Mouse (Mus musculus) neural tube, embryonic 13.5 days (tissue): ENCODE results near the gene Kndc1. TPM values are rescaled to one million over a fixed set of nuclear protein-coding genes. Genes with fewer than 3 reads are reported as not detected.
A peak's percentile ranks its signal among the peaks of the same experiment; 100 is the strongest.

Source experiments
- ATAC-seq: fragments of 200-750 bp; cut with Nextera tagmentation; 2 replicates; pipeline ENCODE4 v1.8.0; 2017; ENCODE audit warnings: low read depth, mild to moderate bottlenecking, moderate TSS enrichment, moderate library complexity
- H3K27ac ChIP-seq: fragments of 300-500 bp; sonication (generic); replicated peaks from 2 replicates; pipeline ENCODE4 v1.5.1; 2015; ENCODE audit warnings: moderate library complexity, mild to moderate bottlenecking, inconsistent platforms
- H3K27me3 ChIP-seq: fragments of 300-500 bp; sonication (generic); 2 replicates; pipeline ENCODE4 v1.6.1; 2015; ENCODE audit warnings: mild to moderate bottlenecking, inconsistent platforms
- H3K36me3 ChIP-seq: fragments of 300-500 bp; sonication (generic); 2 replicates; pipeline ENCODE4 v1.6.1; 2015; ENCODE audit warnings: mild to moderate bottlenecking, inconsistent platforms
- H3K4me1 ChIP-seq: fragments of 300-500 bp; sonication (generic); replicated peaks from 2 replicates; pipeline ENCODE4 v1.6.1; 2015; ENCODE audit warnings: inconsistent platforms
- H3K4me2 ChIP-seq: fragments of 300-500 bp; sonication (generic); 2 replicates; pipeline ENCODE4 v1.6.1; 2015; ENCODE audit warnings: inconsistent platforms, mild to moderate bottlenecking, moderate library complexity
- H3K4me3 ChIP-seq: fragments of 300-500 bp; sonication (generic); 2 replicates; pipeline ENCODE4 v1.5.1; 2015; ENCODE audit warnings: mild to moderate bottlenecking, inconsistent platforms
- H3K9ac ChIP-seq: fragments of 300-500 bp; sonication (generic); 2 replicates; pipeline ENCODE4 v1.6.1; 2015; ENCODE audit warnings: moderate library complexity, mild to moderate bottlenecking, inconsistent platforms
- H3K9me3 ChIP-seq: fragments of 300-500 bp; sonication (generic); 2 replicates; pipeline ENCODE4 v1.6.1; 2016; ENCODE audit warnings: inconsistent platforms
- WGBS: fragments of 180-500 bp; shearing (Covaris S2); methylation state at CpG from one replicate; pipeline ENCODE4 v1.1.7; 2015; 5-methylcytosine and 5-hydroxymethylcytosine counted together
- polyA plus RNA-seq: library from polyadenylated mRNA; unstranded; fragments of >200 nt; fragmentation: Nextera tagmentation; extraction: Ambion mirVana; gene quantifications from 2 replicates; pipeline ENCODE4 v1.2.1, GENCODE M21; 2015

Kndc1 gene
- polyA plus RNA-seq, 1 experiment from 2014 or later = 6.0 TPM

DNA sequence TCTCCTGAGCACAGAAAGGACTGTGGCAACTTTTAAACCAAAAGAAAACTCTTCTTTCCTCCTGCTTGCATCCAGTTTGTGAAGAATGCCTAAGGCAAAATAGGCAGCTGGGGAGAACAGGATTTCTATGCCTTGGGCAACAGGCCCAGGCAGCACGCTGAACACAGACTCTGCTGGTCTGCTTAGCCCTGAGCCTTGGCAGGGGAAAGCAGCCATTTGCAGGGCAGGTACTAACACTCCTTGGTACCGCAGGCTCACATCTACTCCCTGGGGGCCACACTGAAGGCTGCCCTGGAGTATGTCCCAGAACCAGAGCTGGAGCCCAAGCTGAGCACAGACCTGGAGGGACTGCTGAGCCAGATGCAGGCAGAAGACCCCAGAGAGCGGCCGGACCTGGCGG lies 13.7 kb downstream of the Kndc1 start:
- Histone ChIP-seq H3K4me2 (no peak overlapping the region), H3K9me3 (no peaks in the 10 kb centered on the region), H3K36me3 (no peaks in the 10 kb centered on the region), H3K27me3 (peaks cover 19% of the 10 kb centered on the region), H3K27ac (no peak overlapping the region), H3K9ac (no peak overlapping the region), H3K4me3 (no peak overlapping the region), H3K4me1 (peaks cover 36% of the 10 kb centered on the region)
- ATAC-seq = no peak
- WGBS = 64% methylated on average over 5 of the region's 5 CpGs

DNA sequence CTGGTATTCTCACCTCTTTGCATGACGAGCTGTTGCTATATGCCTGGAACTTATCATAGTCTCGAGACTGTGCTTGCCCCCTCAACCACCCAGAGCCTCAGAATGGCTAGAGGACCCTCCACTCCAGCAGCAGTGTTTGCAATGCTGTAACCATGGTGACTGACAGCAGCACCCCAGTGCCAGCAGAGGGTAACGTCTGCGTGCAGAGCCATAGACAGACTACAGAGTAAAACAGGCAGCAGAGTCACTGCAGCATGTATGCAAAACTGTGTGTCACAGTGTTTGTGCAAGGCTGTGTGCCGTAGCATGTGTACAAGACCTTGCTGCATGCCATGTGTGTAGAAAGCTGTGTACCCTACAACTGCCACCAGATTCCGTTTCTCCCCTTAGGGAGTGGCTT lies 15.0 kb downstream of the Kndc1 start:
- ATAC-seq = no peak
- 46% methylated on average over 6 of the region's 6 CpGs for WGBS
- peaks cover 42% of the 10 kb centered on the region for H3K4me1 ChIP-seq
- H3K9me3 ChIP-seq = no peaks in the 10 kb centered on the region
- H3K27me3 ChIP-seq = peaks cover 31% of the 10 kb centered on the region
- no peak overlapping the region for H3K4me2 ChIP-seq
- 0 out of 2 replicates have a peak overlapping the region, but pooled peaks have one; percentile 9 for H3K27ac ChIP-seq
- no peaks in the 10 kb centered on the region for H3K36me3 ChIP-seq
- no peak overlapping the region for H3K4me3 ChIP-seq
- H3K9ac ChIP-seq = 0 out of 2 replicates have a peak overlapping the region, but pooled peaks have one; percentile 22

DNA sequence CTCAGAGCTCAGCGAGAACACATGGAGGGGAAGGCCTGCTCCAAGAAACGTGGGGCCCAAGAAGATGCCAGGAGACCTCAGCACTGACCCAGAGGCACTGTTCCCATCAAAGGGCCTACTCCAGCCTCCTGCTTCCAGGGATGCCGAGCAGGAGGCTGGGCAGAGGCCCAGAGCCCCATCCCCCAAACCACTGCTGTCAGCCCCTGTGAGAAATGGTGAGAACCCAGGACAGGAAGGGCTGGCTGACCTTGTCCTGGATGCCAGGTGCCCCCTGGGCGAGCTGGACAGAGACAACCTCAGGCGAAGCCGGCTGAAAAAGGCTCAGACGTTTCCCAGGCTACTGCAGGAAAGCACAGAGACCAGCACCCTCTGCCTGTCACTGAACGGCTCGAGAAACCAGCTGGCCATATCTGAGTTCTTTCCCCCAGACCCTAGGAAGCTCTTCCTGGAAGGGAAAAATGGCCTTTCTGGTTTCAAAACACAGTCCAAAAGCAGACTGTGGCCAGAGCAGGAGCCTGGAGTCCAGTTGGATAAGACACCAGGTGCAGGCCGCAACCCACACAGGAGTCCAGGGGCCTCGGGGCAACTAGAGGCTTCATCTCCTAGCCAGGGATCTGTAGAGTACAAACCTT lies 15.8 kb downstream of the Kndc1 start:
- Histone ChIP-seq H3K36me3 (no peaks in the 10 kb centered on the region), H3K27ac (no peak overlapping the region), H3K9me3 (no peaks in the 10 kb centered on the region), H3K4me2 (no peak overlapping the region), H3K4me1 (peaks cover 39% of the 10 kb centered on the region), H3K27me3 (peaks cover 40% of the 10 kb centered on the region), H3K4me3 (no peak overlapping the region), H3K9ac (peak overlapping the region; percentile 45; the same call in 1 of the 2 replicates)
- 64% methylated on average over 11 of the region's 11 CpGs for WGBS
- no peak for ATAC-seq

GRCm38 (mm10) chr7:139914141-139915047 lies 19.9 kb downstream of the Kndc1 start:
- Histone ChIP-seq H3K4me1 (peaks cover 30% of the 10 kb centered on the region), H3K27me3 (peaks cover 59% of the 10 kb centered on the region), H3K4me3 (peak overlapping the region; percentile 27), H3K9me3 (no peaks in the 10 kb centered on the region), H3K9ac (no peak overlapping the region), H3K36me3 (no peaks in the 10 kb centered on the region), H3K27ac (no peak overlapping the region), H3K4me2 (peak overlapping the region; percentile 50)
- ATAC-seq = peak; percentile 45; the same call in 1 of the 2 replicates
- 12% methylated on average over 29 of the region's 29 CpGs for WGBS

DNA sequence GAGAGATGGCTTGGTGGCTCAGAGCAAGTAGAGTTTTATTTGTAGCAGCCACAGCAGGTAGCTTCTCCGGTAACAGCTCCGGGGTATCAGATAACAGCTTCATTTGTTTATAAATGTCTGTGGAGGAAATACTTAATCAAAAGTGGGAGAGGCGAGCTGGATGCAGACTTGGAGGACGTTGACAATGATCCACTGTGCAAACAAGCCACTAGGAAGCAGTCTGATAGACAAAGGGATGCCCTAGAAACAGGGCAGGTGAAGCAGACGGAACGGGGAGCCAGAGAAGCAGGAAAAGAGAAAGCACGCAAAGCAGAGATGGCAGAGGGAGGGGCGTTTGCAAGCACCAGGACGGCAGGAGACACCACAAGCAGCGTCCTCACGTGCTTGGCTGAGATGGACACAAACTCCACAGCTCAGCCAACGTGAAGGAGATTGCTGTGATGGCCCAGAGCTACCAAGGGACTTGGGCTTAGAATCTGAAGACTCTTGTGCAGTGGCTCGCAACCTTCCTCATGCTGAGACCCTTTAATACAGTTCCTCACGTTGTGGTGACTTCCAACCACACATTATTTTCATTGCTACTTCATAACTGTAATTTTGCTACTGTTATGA lies 21.3 kb downstream of the Kndc1 start:
- no peak overlapping the region for H3K9ac ChIP-seq
- H3K27me3 ChIP-seq = peaks cover 65% of the 10 kb centered on the region
- no peaks in the 10 kb centered on the region for H3K36me3 ChIP-seq
- no peaks in the 10 kb centered on the region for H3K9me3 ChIP-seq
- 5% methylated on average over 14 of the region's 14 CpGs for WGBS
- H3K4me3 ChIP-seq = 0 out of 2 replicates have a peak overlapping the region, but pooled peaks have one; percentile 1
- H3K4me1 ChIP-seq = peaks cover 17% of the 10 kb centered on the region
- no peak overlapping the region for H3K27ac ChIP-seq
- H3K4me2 ChIP-seq = peak overlapping the region; percentile 31
- ATAC-seq = no peak

DNA sequence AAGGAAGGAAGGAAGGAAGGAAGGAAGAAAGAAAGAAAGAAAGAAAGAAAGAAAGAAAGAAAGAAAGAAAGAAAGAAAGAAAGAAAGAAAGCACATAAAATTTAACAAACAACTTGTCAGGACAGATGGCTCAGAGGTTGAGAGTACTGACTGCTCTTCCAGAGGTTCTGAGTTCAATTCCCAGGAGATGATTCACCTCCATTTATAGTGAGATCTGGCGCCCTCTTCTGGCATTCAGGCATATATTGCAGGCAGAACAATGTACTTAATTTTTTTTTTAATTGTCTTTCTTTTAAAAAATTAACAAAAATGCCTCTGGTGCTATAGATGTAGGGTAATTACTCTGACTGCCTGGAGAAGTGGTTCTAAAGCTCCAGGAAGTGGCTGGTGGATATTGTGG lies 21.8 kb downstream of the Kndc1 start:
- WGBS = 3% methylated on average over 1 of the region's 1 CpGs
- Histone ChIP-seq H3K36me3 (no peaks in the 10 kb centered on the region), H3K4me3 (no peak overlapping the region), H3K27ac (no peak overlapping the region), H3K4me1 (peaks cover 17% of the 10 kb centered on the region), H3K27me3 (peaks cover 66% of the 10 kb centered on the region), H3K9ac (no peak overlapping the region), H3K9me3 (no peaks in the 10 kb centered on the region), H3K4me2 (no peak overlapping the region)
- ATAC-seq = no peak

DNA sequence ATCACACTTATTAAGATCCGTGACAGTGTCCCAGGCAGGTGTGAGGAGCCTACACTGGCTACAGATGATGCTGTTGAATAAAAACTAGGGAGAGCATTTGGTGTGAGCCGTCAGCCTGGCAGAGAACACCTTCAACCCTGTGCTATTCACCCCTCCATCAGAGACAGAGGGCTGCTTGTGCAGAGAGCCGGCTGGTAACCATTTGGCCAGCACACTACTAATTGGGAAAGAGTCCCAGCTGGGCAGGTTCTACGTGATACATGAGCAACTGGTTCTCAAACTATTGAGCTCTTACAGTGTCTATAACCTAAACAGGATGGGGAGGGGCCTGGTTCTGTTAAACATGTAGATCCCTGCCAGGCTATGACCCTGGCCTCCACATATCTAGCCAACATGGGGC lies 23.8 kb downstream of the Kndc1 start:
- no peak overlapping the region for H3K4me3 ChIP-seq
- no peaks in the 10 kb centered on the region for H3K9me3 ChIP-seq
- no peak overlapping the region for H3K27ac ChIP-seq
- H3K4me1 ChIP-seq = peaks cover 17% of the 10 kb centered on the region
- ATAC-seq = no peak
- no peak overlapping the region for H3K9ac ChIP-seq
- peaks cover 51% of the 10 kb centered on the region for H3K27me3 ChIP-seq
- H3K36me3 ChIP-seq = no peaks in the 10 kb centered on the region
- no peak overlapping the region for H3K4me2 ChIP-seq
- 82% methylated on average over 4 of the region's 4 CpGs for WGBS

DNA sequence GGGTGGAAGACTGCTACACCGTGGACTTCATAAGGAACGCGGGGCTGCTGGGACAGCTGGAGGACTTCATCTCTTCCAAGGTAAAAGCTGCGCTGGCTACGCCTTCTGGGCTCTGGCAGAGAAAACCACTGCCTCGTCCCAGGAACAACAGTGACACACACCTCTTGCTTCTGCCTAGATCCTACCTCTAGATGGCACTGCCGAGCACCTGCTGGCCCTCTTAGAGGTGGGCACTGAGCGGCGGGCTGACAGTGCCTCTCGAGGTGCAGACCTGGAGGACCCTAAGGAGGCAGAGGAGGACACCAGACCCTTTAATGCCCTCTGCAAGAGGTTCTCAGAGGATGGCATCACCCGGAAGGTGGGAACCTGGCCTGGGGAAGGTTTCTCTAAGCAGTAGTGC lies 36.2 kb downstream of the Kndc1 start:
- 0 out of 2 replicates have a peak, but pooled peaks have one; percentile 43 for ATAC-seq
- 0 out of 2 replicates have a peak, but pooled peaks cover 9% of the 10 kb centered on the region for H3K36me3 ChIP-seq
- 19% methylated on average over 11 of the region's 11 CpGs for WGBS

GRCm38 (mm10) chr7:139936705-139937104 lies 42.2 kb downstream of the Kndc1 start:
- 87% methylated on average over 10 of the region's 10 CpGs for WGBS
- ATAC-seq = no peak
- Histone ChIP-seq H3K4me3 (no peak overlapping the region), H3K27ac (no peak overlapping the region), H3K4me2 (no peak overlapping the region), H3K9me3 (no peaks in the 10 kb centered on the region), H3K36me3 (no peaks in the 10 kb centered on the region), H3K4me1 (no peaks in the 10 kb centered on the region), H3K27me3 (peaks cover 21% of the 10 kb centered on the region), H3K9ac (no peak overlapping the region)

More for the DNA sequence above, 36.2 kb downstream of the Kndc1 start:
- Histone ChIP-seq H3K4me2 (no peak overlapping the region), H3K27me3 (no peaks in the 10 kb centered on the region), H3K4me3 (no peak overlapping the region), H3K4me1 (no peaks in the 10 kb centered on the region), H3K9ac (no peak overlapping the region), H3K9me3 (no peaks in the 10 kb centered on the region), H3K27ac (no peak overlapping the region)

DNA sequence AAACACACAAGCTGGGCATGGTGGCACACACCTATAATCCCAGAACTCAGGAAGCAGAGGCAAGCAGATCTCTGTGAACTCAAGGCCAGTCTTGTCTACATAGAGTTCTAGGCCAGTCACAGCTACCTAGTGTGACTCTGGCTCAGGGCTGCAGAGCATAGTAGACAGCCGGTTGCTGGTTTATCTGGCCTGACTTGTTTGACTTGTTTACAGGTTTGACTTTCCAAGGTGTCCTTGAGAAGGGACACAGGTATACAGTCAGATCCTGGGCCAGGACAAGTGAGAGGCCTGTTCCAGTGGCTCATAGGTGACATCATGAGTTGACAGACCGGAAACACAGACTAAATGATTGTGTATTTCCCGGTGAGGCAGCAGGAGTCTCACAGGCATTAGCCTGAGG lies 42.6 kb downstream of the Kndc1 start:
- H3K9me3 ChIP-seq = no peaks in the 10 kb centered on the region
- no peak overlapping the region for H3K4me2 ChIP-seq
- H3K27me3 ChIP-seq = peaks cover 25% of the 10 kb centered on the region
- whole genome bisulfite sequencing = 84% methylated on average over 3 of the region's 3 CpGs
- H3K9ac ChIP-seq = no peak overlapping the region
- H3K4me3 ChIP-seq = no peak overlapping the region
- no peaks in the 10 kb centered on the region for H3K36me3 ChIP-seq
- no peaks in the 10 kb centered on the region for H3K4me1 ChIP-seq
- no peak overlapping the region for H3K27ac ChIP-seq
- ATAC-seq = no peak

DNA sequence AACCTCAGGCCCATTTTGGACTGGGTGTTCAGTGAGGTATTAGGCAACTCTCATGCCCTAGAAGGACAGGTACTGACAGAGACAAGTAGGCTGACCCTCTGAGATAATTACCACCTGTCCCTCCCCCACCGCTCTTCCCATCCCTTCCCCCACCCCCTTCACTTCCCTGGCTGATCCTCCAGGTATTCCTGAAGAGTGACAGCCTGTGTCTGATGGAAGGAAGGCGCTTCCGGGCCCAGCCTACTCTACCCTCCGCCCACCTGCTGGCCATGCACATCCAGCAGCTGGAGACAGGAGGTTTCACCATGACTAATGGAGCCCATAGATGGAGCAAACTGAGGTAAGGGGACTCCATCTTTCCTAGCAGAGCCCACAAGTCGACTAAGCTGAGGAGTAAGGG lies 43.3 kb downstream of the Kndc1 start:
- ATAC-seq = no peak
- H3K4me2 ChIP-seq = no peak overlapping the region
- peaks cover 32% of the 10 kb centered on the region for H3K27me3 ChIP-seq
- 74% methylated on average over 5 of the region's 5 CpGs for WGBS
- H3K36me3 ChIP-seq = no peaks in the 10 kb centered on the region
- no peak overlapping the region for H3K9ac ChIP-seq
- H3K4me1 ChIP-seq = no peaks in the 10 kb centered on the region
- no peak overlapping the region for H3K27ac ChIP-seq
- H3K4me3 ChIP-seq = no peak overlapping the region
- H3K9me3 ChIP-seq = no peaks in the 10 kb centered on the region
